Mouse (Mus musculus): ENCODE results near the gene Olfr1305. TPM values are rescaled to one million over a fixed set of nuclear protein-coding genes. Genes with fewer than 3 reads are reported as not detected.

Gene Olfr1305
- polyA plus RNA-seq (2017; shearing (Covaris generic)) = not detected

GRCm38 (mm10) chr2:111877049-111877448, at the start of gene Olfr1305:
TSS of gene Olfr1305 (minus strand) at chr2:111877149.

GRCm38 (mm10) chr2:111916171-111916570, 39.2 kb upstream of the Olfr1305 start, which contains the start of gene Olfr1306:
TSS of gene Olfr1306 (minus strand) at chr2:111916271.

GRCm38 (mm10) chr2:111820240-111820639, 56.7 kb downstream of the Olfr1305 start, which contains the start of gene Olfr1303:
TSS of gene Olfr1303 (minus strand) at chr2:111820340.

Other genes starting within 250 kb of the Olfr1305 start
- gene Olfr1298, start 227.9 kb downstream of the Olfr1305 start, polyA plus RNA-seq (2017; shearing (Covaris generic)) = not detected
- not detected for gene Olfr1299, start 215.7 kb downstream of the Olfr1305 start, polyA plus RNA-seq (2017; shearing (Covaris generic))
- not detected for gene Olfr1301, start 126.1 kb downstream of the Olfr1305 start, polyA plus RNA-seq (2017; shearing (Covaris generic))
- gene Olfr1302, start 99.7 kb downstream of the Olfr1305 start, polyA plus RNA-seq (2017; shearing (Covaris generic)) = not detected
- gene Olfr1303, start 56.8 kb downstream of the Olfr1305 start, polyA plus RNA-seq (2017; shearing (Covaris generic)) = not detected
- not detected for gene Olfr1306, start 39.1 kb upstream of the Olfr1305 start, polyA plus RNA-seq (2017; shearing (Covaris generic))
- 0.07 TPM for gene Olfr1307, start 72.3 kb upstream of the Olfr1305 start, polyA plus RNA-seq (2017; shearing (Covaris generic))
- not detected for gene Olfr1308, start 87.8 kb upstream of the Olfr1305 start, polyA plus RNA-seq (2017; shearing (Covaris generic))
- gene Olfr1309, start 113.1 kb upstream of the Olfr1305 start, polyA plus RNA-seq (2017; shearing (Covaris generic)) = not detected
- gene Olfr1310, start 135.6 kb upstream of the Olfr1305 start, polyA plus RNA-seq (2017; shearing (Covaris generic)) = not detected
- not detected for gene Olfr1311, start 147.3 kb upstream of the Olfr1305 start, polyA plus RNA-seq (2017; shearing (Covaris generic))
- not detected for gene Olfr1312, start 173.1 kb upstream of the Olfr1305 start, polyA plus RNA-seq (2017; shearing (Covaris generic))
- not detected for gene Olfr1313, start 200.7 kb upstream of the Olfr1305 start, polyA plus RNA-seq (2017; shearing (Covaris generic))
- gene Olfr1314, start 219.6 kb upstream of the Olfr1305 start, polyA plus RNA-seq (2017; shearing (Covaris generic)) = not detected
- gene Olfr1315-ps1, start 238.3 kb upstream of the Olfr1305 start, polyA plus RNA-seq (2017; shearing (Covaris generic)) = not detected